Mouse (Mus musculus): Measurements from ENCODE around the gene Sprr2f. TPM values are rescaled to one million over a fixed set of nuclear protein-coding genes. Genes with fewer than 3 reads are reported as not detected.

The Sprr2f gene
- polyA plus RNA-seq (2015; fragmentation: Nextera tagmentation; extraction: Ambion mirVana), result not detected in 2 replicates

DNA sequence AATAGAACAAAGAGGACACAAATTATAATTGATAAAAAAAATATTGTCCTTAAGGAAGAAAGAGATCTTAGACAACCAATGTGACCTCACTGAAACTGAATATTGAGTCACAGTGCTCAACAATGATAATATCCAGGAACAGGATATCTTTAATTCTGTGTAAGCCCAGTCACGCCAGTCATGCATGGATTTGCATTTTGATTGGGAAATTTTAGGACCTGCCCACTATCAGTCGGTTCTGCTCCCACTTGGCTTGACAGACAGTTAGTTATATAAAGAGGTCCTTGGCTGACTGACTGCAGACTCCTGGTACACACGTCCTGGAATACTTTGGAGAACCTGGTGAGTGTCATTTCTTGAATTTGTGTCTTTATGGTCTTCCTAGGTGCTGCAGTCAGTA is at the start of gene Sprr2f:
TSS of gene Sprr2f (plus strand) at position 301 of the 400 bp plus-strand sequence.
- Histone ChIP-seq H3K36me3 (ENCODE audit: control insufficient read depth, insufficient read depth, low read length) (no peaks in the 10 kb centered on the region), H3K9ac (ENCODE audit: low read depth, low read length) (no peak within 1 kb of the TSS), H3K9me3 (replicated peaks; ENCODE audit: control insufficient read depth, low read length, poor library complexity, severe bottlenecking) (no peaks in the 10 kb centered on the region), H3K27me3 (ENCODE audit: control insufficient read depth, insufficient read depth, low read depth, low read length) (no peaks in the 10 kb centered on the region), H3K4me1 (ENCODE audit: control insufficient read depth, insufficient read depth, low read length) (no peaks in the 10 kb centered on the region), H3K27ac (ENCODE audit: low read length) (no peak within 1 kb of the TSS), H3K4me3 (ENCODE audit: low read depth, low read length) (no peak within 1 kb of the TSS), H3K4me2 (ENCODE audit: low read length) (no peak within 1 kb of the TSS)
- ATAC-seq, result no peak
- 73% methylated on average over 3 of the region's 3 CpGs for WGBS

DNA sequence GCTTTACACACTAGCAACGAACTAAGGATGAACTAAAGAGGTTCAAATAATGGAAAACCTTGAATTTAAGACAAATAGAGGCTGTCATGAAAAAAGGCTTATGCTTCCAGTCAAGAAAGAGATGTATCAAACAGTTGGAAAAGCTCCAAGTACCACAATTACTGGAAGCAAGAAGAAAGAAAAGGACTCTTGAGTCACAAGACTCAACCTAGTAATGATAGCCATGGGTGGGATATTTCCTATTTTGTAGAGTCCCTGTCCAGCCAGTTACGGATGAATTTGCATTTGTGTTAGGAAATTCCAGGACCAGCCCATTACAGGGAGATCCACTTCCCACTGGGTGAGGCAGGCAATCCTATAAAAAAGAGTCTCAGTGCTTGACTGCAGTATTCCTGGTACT is 48.7 kb upstream of the Sprr2f start, which contains the start of gene Sprr2b:
TSS of gene Sprr2b (plus strand) at position 301 of the 400 bp plus-strand sequence.
- no peaks in the 10 kb centered on the region for H3K4me1 ChIP-seq (ENCODE audit: control insufficient read depth, insufficient read depth, low read length)
- ATAC-seq, result no peak
- no peak within 1 kb of the TSS for H3K4me3 ChIP-seq (ENCODE audit: low read depth, low read length)
- H3K9me3 ChIP-seq (replicated peaks; ENCODE audit: control insufficient read depth, low read length, poor library complexity, severe bottlenecking), result no peaks in the 10 kb centered on the region
- H3K9ac ChIP-seq (ENCODE audit: low read depth, low read length), result no peak within 1 kb of the TSS
- no peak within 1 kb of the TSS for H3K27ac ChIP-seq (ENCODE audit: low read length)
- WGBS, result 73% methylated on average over 2 of the region's 2 CpGs
- no peaks in the 10 kb centered on the region for H3K27me3 ChIP-seq (ENCODE audit: control insufficient read depth, insufficient read depth, low read depth, low read length)
- H3K36me3 ChIP-seq (ENCODE audit: control insufficient read depth, insufficient read depth, low read length), result no peaks in the 10 kb centered on the region
- H3K4me2 ChIP-seq (ENCODE audit: low read length), result no peak within 1 kb of the TSS

GRCm38 (mm10) chr3:92317384-92317783 is 47.6 kb upstream of the Sprr2f start:
- no peaks in the 10 kb centered on the region for H3K9me3 ChIP-seq (replicated peaks; ENCODE audit: control insufficient read depth, low read length, poor library complexity, severe bottlenecking)
- no peak overlapping the region for H3K27ac ChIP-seq (ENCODE audit: low read length)
- WGBS, result 71% methylated on average over 2 of the region's 2 CpGs
- ATAC-seq, result no peak
- no peaks in the 10 kb centered on the region for H3K27me3 ChIP-seq (ENCODE audit: control insufficient read depth, insufficient read depth, low read depth, low read length)
- H3K4me3 ChIP-seq (ENCODE audit: low read depth, low read length), result no peak overlapping the region
- H3K4me2 ChIP-seq (ENCODE audit: low read length), result no peak overlapping the region
- H3K36me3 ChIP-seq (ENCODE audit: control insufficient read depth, insufficient read depth, low read length), result no peaks in the 10 kb centered on the region
- H3K9ac ChIP-seq (ENCODE audit: low read depth, low read length), result no peak overlapping the region
- no peaks in the 10 kb centered on the region for H3K4me1 ChIP-seq (ENCODE audit: control insufficient read depth, insufficient read depth, low read length)

DNA sequence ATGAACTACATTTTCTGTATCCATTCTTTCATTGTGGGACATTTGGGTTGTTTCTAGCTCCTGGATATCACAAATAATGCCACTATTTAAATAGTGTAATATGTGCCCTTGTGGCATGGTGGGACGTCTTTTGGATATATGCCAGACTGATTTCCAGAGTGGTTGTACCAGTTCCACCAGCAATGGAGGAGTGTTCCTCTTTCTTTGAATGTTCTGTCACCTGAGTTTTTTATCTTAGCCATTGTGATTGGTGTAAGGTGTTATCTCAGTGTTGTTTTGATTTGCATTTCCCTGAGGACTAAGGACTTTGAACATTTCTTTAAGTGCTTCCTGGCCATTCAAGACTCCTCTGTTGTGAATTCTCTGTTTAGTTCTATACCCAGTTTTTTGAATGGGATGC is 28.7 kb upstream of the Sprr2f start:
- H3K36me3 ChIP-seq (ENCODE audit: control insufficient read depth, insufficient read depth, low read length), result no peaks in the 10 kb centered on the region
- H3K4me2 ChIP-seq (ENCODE audit: low read length), result no peak overlapping the region
- ATAC-seq, result no peak
- no peak overlapping the region for H3K4me3 ChIP-seq (ENCODE audit: low read depth, low read length)
- H3K4me1 ChIP-seq (ENCODE audit: control insufficient read depth, insufficient read depth, low read length), result no peaks in the 10 kb centered on the region
- H3K27ac ChIP-seq (ENCODE audit: low read length), result no peak overlapping the region
- no peaks in the 10 kb centered on the region for H3K9me3 ChIP-seq (replicated peaks; ENCODE audit: control insufficient read depth, low read length, poor library complexity, severe bottlenecking)
- WGBS, result 88% methylated on average over 1 of the region's 1 CpGs
- no peak overlapping the region for H3K9ac ChIP-seq (ENCODE audit: low read depth, low read length)
- H3K27me3 ChIP-seq (ENCODE audit: control insufficient read depth, insufficient read depth, low read depth, low read length), result no peaks in the 10 kb centered on the region

- Histone ChIP-seq H3K4me1 (ENCODE audit: control insufficient read depth, insufficient read depth, low read length) (no peaks in the 10 kb centered on the region), H3K27me3 (ENCODE audit: control insufficient read depth, insufficient read depth, low read depth, low read length) (no peaks in the 10 kb centered on the region), H3K4me2 (ENCODE audit: low read length) (no peak within 1 kb of the TSS), H3K9ac (ENCODE audit: low read depth, low read length) (no peak within 1 kb of the TSS), H3K4me3 (ENCODE audit: low read depth, low read length) (no peak within 1 kb of the TSS), H3K36me3 (ENCODE audit: control insufficient read depth, insufficient read depth, low read length) (no peaks in the 10 kb centered on the region), H3K9me3 (replicated peaks; ENCODE audit: control insufficient read depth, low read length, poor library complexity, severe bottlenecking) (no peaks in the 10 kb centered on the region), H3K27ac (ENCODE audit: low read length) (no peak within 1 kb of the TSS)
- no peak for ATAC-seq
- WGBS, result 91% methylated on average over 5 of the region's 5 CpGs
Measured at GRCm38 (mm10) chr3:92338840-92339239, 26.1 kb upstream of the Sprr2f start, which contains the start of gene Sprr2d. Gene Sprr2d (plus strand): TSS chr3:92339140.

- Histone ChIP-seq H3K4me2 (ENCODE audit: low read length) (no peak within 1 kb of the TSS), H3K9me3 (replicated peaks; ENCODE audit: control insufficient read depth, low read length, poor library complexity, severe bottlenecking) (no peaks in the 10 kb centered on the region), H3K9ac (ENCODE audit: low read depth, low read length) (no peak within 1 kb of the TSS), H3K4me3 (ENCODE audit: low read depth, low read length) (no peak within 1 kb of the TSS), H3K36me3 (ENCODE audit: control insufficient read depth, insufficient read depth, low read length) (no peaks in the 10 kb centered on the region), H3K4me1 (ENCODE audit: control insufficient read depth, insufficient read depth, low read length) (no peaks in the 10 kb centered on the region), H3K27ac (ENCODE audit: low read length) (no peak within 1 kb of the TSS), H3K27me3 (ENCODE audit: control insufficient read depth, insufficient read depth, low read depth, low read length) (no peaks in the 10 kb centered on the region)
- no peak for ATAC-seq
- WGBS, result 87% methylated on average over 2 of the region's 2 CpGs
Measured at GRCm38 (mm10) chr3:92351843-92352242, 13.1 kb upstream of the Sprr2f start, which contains the start of gene Sprr2e. Gene Sprr2e (plus strand): TSS chr3:92352143.

- Histone ChIP-seq H3K27me3 (ENCODE audit: control insufficient read depth, insufficient read depth, low read depth, low read length) (no peaks in the 10 kb centered on the region), H3K4me3 (ENCODE audit: low read depth, low read length) (no peak overlapping the region), H3K9me3 (replicated peaks; ENCODE audit: control insufficient read depth, low read length, poor library complexity, severe bottlenecking) (0 out of 2 replicates have a peak, but pooled peaks cover 2% of the 10 kb centered on the region), H3K27ac (ENCODE audit: low read length) (no peak overlapping the region), H3K4me1 (ENCODE audit: control insufficient read depth, insufficient read depth, low read length) (no peaks in the 10 kb centered on the region), H3K9ac (ENCODE audit: low read depth, low read length) (no peak overlapping the region), H3K4me2 (ENCODE audit: low read length) (no peak overlapping the region), H3K36me3 (ENCODE audit: control insufficient read depth, insufficient read depth, low read length) (no peaks in the 10 kb centered on the region)
- no peak for ATAC-seq
Measured at GRCm38 (mm10) chr3:92361619-92362018, 3.4 kb upstream of the Sprr2f start.

GRCm38 (mm10) chr3:92373613-92374012 is 8.6 kb downstream of the Sprr2f start:
- H3K4me3 ChIP-seq (ENCODE audit: low read depth, low read length), result no peak overlapping the region
- H3K9ac ChIP-seq (ENCODE audit: low read depth, low read length), result no peak overlapping the region
- no peak for ATAC-seq
- H3K36me3 ChIP-seq (ENCODE audit: control insufficient read depth, insufficient read depth, low read length), result no peaks in the 10 kb centered on the region
- H3K27ac ChIP-seq (ENCODE audit: low read length), result no peak overlapping the region
- H3K4me1 ChIP-seq (ENCODE audit: control insufficient read depth, insufficient read depth, low read length), result no peaks in the 10 kb centered on the region
- no peak overlapping the region for H3K4me2 ChIP-seq (ENCODE audit: low read length)
- WGBS, result 77% methylated on average over 2 of the region's 2 CpGs
- H3K9me3 ChIP-seq (replicated peaks; ENCODE audit: control insufficient read depth, low read length, poor library complexity, severe bottlenecking), result no peaks in the 10 kb centered on the region
- H3K27me3 ChIP-seq (ENCODE audit: control insufficient read depth, insufficient read depth, low read depth, low read length), result no peaks in the 10 kb centered on the region

DNA sequence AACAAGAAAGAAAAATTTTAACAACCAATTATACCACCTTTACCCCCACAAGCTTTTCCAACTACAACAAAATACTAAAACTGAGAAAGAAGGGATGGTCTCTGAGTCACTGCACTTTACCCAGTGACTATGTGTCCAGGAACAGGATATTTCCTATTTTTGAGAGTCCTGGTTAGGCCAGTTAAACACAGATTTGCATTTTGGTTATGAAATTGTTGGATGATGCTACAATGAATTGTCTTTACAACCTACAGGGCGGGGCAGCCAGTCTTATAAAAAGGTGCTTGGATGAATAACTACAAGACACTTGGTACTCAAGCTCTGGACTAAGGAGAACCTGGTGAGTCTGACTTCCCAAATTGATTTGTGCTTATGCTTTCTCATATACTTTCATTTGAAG is 20.4 kb downstream of the Sprr2f start, which contains the start of gene Sprr2h:
TSS of gene Sprr2h (plus strand) at position 301 of the 400 bp plus-strand sequence.
- ATAC-seq, result no peak
- H3K9ac ChIP-seq (ENCODE audit: low read depth, low read length), result no peak within 1 kb of the TSS
- WGBS, result 94% methylated on average over 1 of the region's 1 CpGs

More for the DNA sequence above, 20.4 kb downstream of the Sprr2f start, which contains the start of gene Sprr2h:
- no peaks in the 10 kb centered on the region for H3K4me1 ChIP-seq (ENCODE audit: control insufficient read depth, insufficient read depth, low read length)
- H3K9me3 ChIP-seq (replicated peaks; ENCODE audit: control insufficient read depth, low read length, poor library complexity, severe bottlenecking), result no peaks in the 10 kb centered on the region
- H3K27ac ChIP-seq (ENCODE audit: low read length), result no peak within 1 kb of the TSS
- no peak within 1 kb of the TSS for H3K4me3 ChIP-seq (ENCODE audit: low read depth, low read length)
- H3K4me2 ChIP-seq (ENCODE audit: low read length), result no peak within 1 kb of the TSS
- no peaks in the 10 kb centered on the region for H3K36me3 ChIP-seq (ENCODE audit: control insufficient read depth, insufficient read depth, low read length)
- no peaks in the 10 kb centered on the region for H3K27me3 ChIP-seq (ENCODE audit: control insufficient read depth, insufficient read depth, low read depth, low read length)

Data from midbrain, embryonic 16.5 days (tissue).